Mouse (Mus musculus): Measurements from ENCODE around the gene Atp12a.
A peak's percentile ranks its signal among the peaks of the same experiment; 100 is the strongest.

The Atp12a gene

GRCm38 (mm10) chr14:56382366-56382765, 17.5 kb downstream of the Atp12a start:
- no peak for DNase-seq

- no peak for DNase-seq
Measured at GRCm38 (mm10) chr14:56390247-56390646, 25.4 kb downstream of the Atp12a start.

GRCm38 (mm10) chr14:56393704-56394312, 28.9 kb downstream of the Atp12a start:
- DNase-seq: no peak

DNA sequence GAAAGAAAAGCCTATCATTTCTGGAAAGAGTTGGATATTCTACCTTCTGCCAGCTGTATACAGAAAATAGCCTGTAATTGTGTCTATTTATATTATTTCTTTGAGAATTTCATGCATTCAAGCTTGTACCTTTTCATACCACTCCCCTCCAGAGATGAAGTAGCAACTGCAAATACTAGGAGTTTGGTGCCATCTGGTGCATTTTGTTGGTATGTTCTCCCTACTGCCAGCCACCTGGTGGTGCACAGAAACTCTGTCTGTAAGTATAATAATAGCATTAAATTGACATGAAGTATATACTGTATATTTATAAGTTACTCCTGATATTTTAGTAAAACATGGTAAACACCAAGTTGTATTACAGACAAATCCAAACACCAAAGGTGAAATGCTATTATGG, 33.1 kb downstream of the Atp12a start:
- peak; percentile 32 for DNase-seq

- DNase-seq: no peak
Measured at GRCm38 (mm10) chr14:56402311-56403071, 37.6 kb downstream of the Atp12a start, which contains the start of gene Rnf17. Rnf17 (plus strand) TSS chr14:56402581.

DNA sequence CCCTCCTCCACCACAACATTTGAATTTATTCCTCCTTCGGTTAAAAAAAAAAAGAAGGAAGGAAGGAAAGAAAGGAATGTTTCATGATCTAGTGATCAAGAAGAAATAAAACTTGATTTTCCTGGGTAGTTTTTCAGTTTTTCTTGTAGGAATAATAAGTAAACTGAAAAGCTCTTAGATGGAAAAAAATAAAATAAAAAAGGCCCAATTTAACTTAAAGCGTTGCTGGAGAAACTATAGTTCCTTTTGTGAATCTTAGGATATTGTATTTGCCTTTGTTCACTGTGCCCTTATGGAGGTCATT, 38.2 kb downstream of the Atp12a start:
- no peak for DNase-seq
